Mouse (Mus musculus) embryonic facial prominence, embryonic 14.5 days (tissue): ENCODE measurements at regions not wholly inside any gene's neighbourhood (a gene's known extent, or its start where the extent isn't known, plus 50 kb on each side); places are given as distances from the start of the nearest gene placed in this dataset.

Source experiments
- ATAC-seq: fragments of 200-750 bp; cut with Nextera tagmentation; 2 replicates; pipeline ENCODE4 v1.8.0; 2017; ENCODE audit warnings: low read depth, moderate number of reproducible peaks, moderate TSS enrichment
- DNase-seq: peaks from one replicate; pipeline ENCODE4 v3.0.0-alpha.2; 2015; ENCODE audit warnings: low spot score
- H3K27ac ChIP-seq: fragments of 300-500 bp; sonication (generic); replicated peaks from 2 replicates; pipeline ENCODE4 v1.5.1; 2014; ENCODE audit warnings: low read depth, mild to moderate bottlenecking, low read length, moderate library complexity
- H3K27me3 ChIP-seq: fragments of 300-500 bp; sonication (generic); replicated peaks from 2 replicates; pipeline ENCODE4 v1.6.1; 2014; ENCODE audit warnings: low read length; ENCODE audit not compliant: control insufficient read depth, insufficient read depth
- H3K36me3 ChIP-seq: fragments of 300-500 bp; sonication (generic); 2 replicates; pipeline ENCODE4 v1.6.1; 2014; ENCODE audit warnings: low read length, mixed read lengths; ENCODE audit not compliant: control insufficient read depth, insufficient read depth
- H3K4me1 ChIP-seq: fragments of 300-500 bp; sonication (generic); 2 replicates; pipeline ENCODE4 v1.6.1; 2014; ENCODE audit warnings: antibody characterized with exemption, low read length; ENCODE audit not compliant: control insufficient read depth, insufficient read depth
- H3K4me2 ChIP-seq: fragments of 300-500 bp; sonication (generic); 2 replicates; pipeline ENCODE4 v1.6.1; 2014; ENCODE audit warnings: low read depth, mild to moderate bottlenecking, low read length, moderate library complexity, mixed read lengths
- H3K4me3 ChIP-seq: fragments of 300-500 bp; sonication (generic); 2 replicates; pipeline ENCODE4 v1.5.1; 2014; ENCODE audit warnings: low read depth, mild to moderate bottlenecking, low read length
- H3K9ac ChIP-seq: fragments of 300-500 bp; sonication (generic); 2 replicates; pipeline ENCODE4 v1.6.1; 2014; ENCODE audit warnings: low read depth, mild to moderate bottlenecking, low read length, moderate library complexity, mixed read lengths
- H3K9me3 ChIP-seq: fragments of 300-500 bp; sonication (generic); 2 replicates; pipeline ENCODE4 v1.6.1; 2016; ENCODE audit warnings: low read length; ENCODE audit not compliant: control insufficient read depth
- WGBS: fragments of 180-500 bp; shearing (Covaris S2); extraction: QIAGEN DNeasy Blood & Tissue Kit; methylation state at CpG from one replicate; pipeline ENCODE4 v1.1.7; 2014; 5-methylcytosine and 5-hydroxymethylcytosine counted together

GRCm38 (mm10) chr14:46126541-46126940 lies 252.7 kb upstream of the Gm15217 start:
- WGBS: 89% methylated on average over 1 of the region's 1 CpGs
- ATAC-seq (no peak), DNase-seq (no peak)
- no peaks in the 10 kb centered on the region for H3K9me3 ChIP-seq
- H3K4me1 ChIP-seq: no peaks in the 10 kb centered on the region
- no peak overlapping the region for H3K9ac ChIP-seq
- no peaks in the 10 kb centered on the region for H3K27me3 ChIP-seq
- H3K4me2 ChIP-seq: no peak overlapping the region
- no peak overlapping the region for H3K27ac ChIP-seq
- H3K4me3 ChIP-seq: no peak overlapping the region
- H3K36me3 ChIP-seq: no peaks in the 10 kb centered on the region

GRCm38 (mm10) chr14:46129762-46130161 lies 249.5 kb upstream of the Gm15217 start:
- H3K9ac ChIP-seq: no peak overlapping the region
- no peaks in the 10 kb centered on the region for H3K9me3 ChIP-seq
- DNase-seq: peak; percentile 54
- H3K27ac ChIP-seq: no peak overlapping the region
- no peaks in the 10 kb centered on the region for H3K36me3 ChIP-seq
- H3K4me2 ChIP-seq: no peak overlapping the region
- H3K4me1 ChIP-seq: no peaks in the 10 kb centered on the region
- ATAC-seq: no peak
- 67% methylated on average over 3 of the region's 3 CpGs for WGBS
- H3K27me3 ChIP-seq: no peaks in the 10 kb centered on the region
- H3K4me3 ChIP-seq: no peak overlapping the region

- WGBS: 48% methylated on average over 4 of the region's 4 CpGs
- Histone ChIP-seq H3K9ac (no peak overlapping the region), H3K4me2 (no peak overlapping the region), H3K36me3 (no peaks in the 10 kb centered on the region), H3K4me3 (no peak overlapping the region), H3K4me1 (peaks cover 8% of the 10 kb centered on the region; the same call in 1 of the 2 replicates), H3K27me3 (no peaks in the 10 kb centered on the region), H3K9me3 (peaks cover 7% of the 10 kb centered on the region; the same call in 1 of the 2 replicates), H3K27ac (no peak overlapping the region)
- DNase-seq (no peak), ATAC-seq (no peak)
Measured at GRCm38 (mm10) chr14:46144175-46144574, 235.0 kb upstream of the Gm15217 start.

GRCm38 (mm10) chr14:46144707-46145106 lies 234.5 kb upstream of the Gm15217 start:
- Histone ChIP-seq H3K9me3 (peaks cover 3% of the 10 kb centered on the region; the same call in 1 of the 2 replicates), H3K4me2 (no peak overlapping the region), H3K4me1 (peaks cover 8% of the 10 kb centered on the region; the same call in 1 of the 2 replicates), H3K27me3 (no peaks in the 10 kb centered on the region), H3K36me3 (no peaks in the 10 kb centered on the region), H3K4me3 (no peak overlapping the region), H3K9ac (no peak overlapping the region), H3K27ac (no peak overlapping the region)
- DNase-seq: no peak
- WGBS: 59% methylated on average over 6 of the region's 6 CpGs
- no peak for ATAC-seq

GRCm38 (mm10) chr14:46145584-46145983 lies 233.6 kb upstream of the Gm15217 start:
- peaks cover 8% of the 10 kb centered on the region; the same call in 1 of the 2 replicates for H3K4me1 ChIP-seq
- 34% methylated on average over 7 of the region's 7 CpGs for WGBS
- no peaks in the 10 kb centered on the region for H3K27me3 ChIP-seq
- H3K36me3 ChIP-seq: no peaks in the 10 kb centered on the region
- H3K4me2 ChIP-seq: no peak overlapping the region
- no peaks in the 10 kb centered on the region for H3K9me3 ChIP-seq
- DNase-seq (no peak), ATAC-seq (no peak)
- no peak overlapping the region for H3K9ac ChIP-seq
- no peak overlapping the region for H3K4me3 ChIP-seq
- H3K27ac ChIP-seq: no peak overlapping the region

- peaks cover 8% of the 10 kb centered on the region; the same call in 1 of the 2 replicates for H3K4me1 ChIP-seq
- ATAC-seq: no peak
Measured at GRCm38 (mm10) chr14:46149073-46149661, 230.0 kb upstream of the Gm15217 start.

GRCm38 (mm10) chr14:46158741-46159140 lies 220.5 kb upstream of the Gm15217 start:
- WGBS: 48% methylated on average over 2 of the region's 2 CpGs
- no peak overlapping the region for H3K9ac ChIP-seq
- ATAC-seq (no peak), DNase-seq (no peak)
- H3K27ac ChIP-seq: no peak overlapping the region
- H3K9me3 ChIP-seq: no peaks in the 10 kb centered on the region
- H3K4me1 ChIP-seq: no peaks in the 10 kb centered on the region
- no peak overlapping the region for H3K4me2 ChIP-seq
- H3K27me3 ChIP-seq: no peaks in the 10 kb centered on the region
- no peaks in the 10 kb centered on the region for H3K36me3 ChIP-seq
- H3K4me3 ChIP-seq: no peak overlapping the region

More at GRCm38 (mm10) chr14:46149073-46149661, 230.0 kb upstream of the Gm15217 start:
- H3K9me3 ChIP-seq: no peaks in the 10 kb centered on the region
- H3K4me3 ChIP-seq: no peak overlapping the region
- peak; percentile 51 for DNase-seq
- 57% methylated on average over 6 of the region's 6 CpGs for WGBS
- no peak overlapping the region for H3K9ac ChIP-seq
- no peaks in the 10 kb centered on the region for H3K36me3 ChIP-seq
- H3K27me3 ChIP-seq: no peaks in the 10 kb centered on the region
- H3K4me2 ChIP-seq: no peak overlapping the region
- no peak overlapping the region; the same call in 1 of the 2 replicates for H3K27ac ChIP-seq

GRCm38 (mm10) chr14:46172181-46172874 lies 206.9 kb upstream of the Gm15217 start:
- Histone ChIP-seq H3K4me3 (no peak overlapping the region), H3K9ac (no peak overlapping the region), H3K4me1 (peaks cover 31% of the 10 kb centered on the region), H3K4me2 (no peak overlapping the region), H3K36me3 (no peaks in the 10 kb centered on the region), H3K9me3 (no peaks in the 10 kb centered on the region), H3K27me3 (no peaks in the 10 kb centered on the region; the same call in 1 of the 2 replicates), H3K27ac (no peak overlapping the region)
- DNase-seq (peak; percentile 79), ATAC-seq (peak; percentile 33; the same call in 1 of the 2 replicates)
- WGBS: 30% methylated on average over 9 of the region's 9 CpGs
